Mouse (Mus musculus) heart, postnatal 10 days (tissue): Measurements from ENCODE around the gene Camkk1. TPM values are rescaled to one million over a fixed set of nuclear protein-coding genes. Genes with fewer than 3 reads are reported as not detected.

Experiments used
- DNase-seq, 2 experiments: peaks; one replicate each; pipeline ENCODE4 v3.0.0; 2021
- intact Hi-C: fragments of 180-260 bp; cut with DNase I; formaldehyde crosslinking; loops from one replicate; pipeline ENCODE4 v1.15.1; 2025
- total RNA-seq, 2 experiments: library from RNA; stranded (reverse); gene quantifications; 2 replicates each; pipeline ENCODE4 v1.2.3; 2021

The Camkk1 gene
- total RNA-seq, 2 experiments from 2014 or later, result 1.1 to 2.0 TPM

DNA sequence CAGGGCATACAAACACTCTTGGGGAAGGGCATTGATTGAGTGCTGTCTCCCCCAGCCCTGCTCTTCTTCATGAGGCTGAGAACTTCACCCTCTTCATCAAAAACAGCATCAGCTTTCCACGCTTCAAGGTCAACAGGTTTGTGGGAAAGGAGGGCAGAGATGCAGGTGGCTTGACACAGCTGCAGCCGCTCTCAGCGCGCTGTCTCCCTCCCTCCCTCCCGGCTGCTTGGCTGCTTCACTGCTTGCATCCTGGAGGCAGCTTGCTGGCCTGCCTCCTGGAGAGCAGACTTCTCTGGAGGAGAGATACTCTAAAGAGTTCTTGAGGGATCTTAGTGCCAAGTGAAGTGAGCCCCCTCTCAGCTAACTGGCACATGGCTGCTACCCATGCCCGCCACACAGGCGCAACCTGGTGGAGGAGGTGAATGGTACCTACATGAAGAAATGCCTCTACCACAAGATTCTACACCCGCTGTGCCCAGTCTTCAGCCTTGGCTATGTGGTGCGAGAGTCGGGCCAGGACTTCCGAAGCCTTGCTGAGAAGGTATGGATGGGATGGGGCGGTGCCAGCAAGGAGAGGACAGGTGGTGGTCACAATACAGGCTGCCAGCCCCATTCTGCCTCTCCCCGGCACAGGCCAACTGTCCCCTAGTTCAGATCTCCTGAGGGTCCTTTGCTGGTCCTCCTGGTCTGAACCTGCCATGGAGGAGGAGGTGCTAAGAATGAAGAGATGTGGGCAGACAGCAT is 9.1 kb upstream of the Camkk1 start:
- intact Hi-C loops, result loop anchor here (2.0 to 5.0 kb wide), 2 partner anchors 98 to 1361 kb away; no protein-coding TSS in a partner anchor
- no peak for DNase-seq

DNA sequence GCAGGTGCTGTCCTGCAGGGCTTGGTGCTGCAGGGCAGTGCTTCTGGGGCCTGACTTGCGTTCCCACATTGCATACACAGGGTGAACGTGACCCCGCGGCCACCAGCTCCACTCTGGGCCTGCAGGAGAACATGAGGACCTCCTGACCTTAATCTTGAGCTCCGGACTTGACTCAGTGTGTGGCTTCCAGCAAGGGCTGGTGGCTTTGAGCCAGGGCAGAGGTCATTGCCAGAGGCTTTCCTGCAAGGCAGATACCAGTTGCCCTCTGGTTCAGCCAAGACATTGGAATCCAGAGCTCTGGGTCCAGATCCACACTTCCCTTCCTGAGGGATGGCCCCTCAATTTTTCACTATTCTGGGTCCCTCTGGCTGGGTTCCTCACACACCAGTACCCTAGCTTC is 4.8 kb upstream of the Camkk1 start:
- intact Hi-C loops, result no loop called here
- no peak for DNase-seq

DNA sequence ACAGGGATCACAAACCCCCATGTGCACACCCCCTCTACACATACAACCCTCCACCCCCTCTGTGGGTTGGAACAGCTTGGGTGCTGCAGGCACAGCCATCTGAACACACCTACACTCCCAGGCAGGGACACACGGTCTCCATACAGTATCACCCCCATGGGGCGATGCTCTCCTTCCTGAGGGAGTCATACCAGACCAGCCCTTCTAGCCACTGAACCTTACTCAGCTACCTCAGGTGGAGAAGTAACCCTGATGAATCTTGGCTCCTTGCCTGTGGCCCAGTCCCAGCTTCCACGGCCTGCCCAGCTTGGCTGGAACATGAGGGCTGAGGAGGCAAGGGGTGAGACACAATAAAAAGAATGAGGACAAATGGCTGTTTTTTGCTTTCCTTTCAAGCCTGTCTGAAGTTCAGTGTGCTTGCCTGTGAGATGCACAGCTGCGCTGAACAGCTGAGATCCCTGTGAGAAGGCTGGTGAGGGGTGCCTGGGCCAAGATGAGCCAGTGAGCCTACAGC is 3.9 kb upstream of the Camkk1 start:
- intact Hi-C loops, result no loop called here
- peak in 1 of 2 experiments; percentile 34 for DNase-seq

DNA sequence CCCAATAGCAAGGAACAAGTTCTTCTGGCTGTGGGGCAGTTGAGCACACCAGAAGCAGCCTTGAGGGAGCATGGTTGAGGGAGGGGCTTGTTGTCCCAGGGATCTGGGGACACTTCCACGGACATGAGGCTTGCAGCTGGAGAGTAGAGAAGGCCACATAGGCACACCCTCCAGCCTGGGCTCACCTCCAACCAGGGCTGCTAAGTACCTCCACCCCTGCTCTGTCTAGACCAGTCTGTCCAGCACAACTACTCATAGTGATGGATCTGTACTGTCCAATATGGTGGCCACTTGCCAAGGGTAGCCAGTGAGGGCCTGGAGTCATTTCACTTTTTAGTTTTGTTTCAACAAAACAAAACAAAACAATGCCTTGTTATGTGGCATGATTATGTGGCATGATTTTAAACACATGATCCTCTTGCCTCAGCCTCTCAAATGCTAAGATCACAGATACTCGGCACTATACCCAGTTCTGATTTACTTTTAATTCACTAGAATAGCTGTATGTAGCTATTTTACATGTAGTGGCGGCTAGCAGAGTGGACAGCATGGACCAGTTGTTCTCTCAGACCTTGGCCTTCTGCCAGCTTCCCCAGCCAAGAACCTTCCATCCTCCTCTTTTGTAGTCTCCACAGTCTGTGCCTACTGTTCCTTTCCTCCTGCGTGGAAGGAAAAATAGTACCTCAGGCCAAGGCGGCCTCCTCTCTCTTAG is 3.3 kb upstream of the Camkk1 start:
- intact Hi-C loops, result no loop called here
- peak; percentile 67 to 69 for DNase-seq

- intact Hi-C loops, result no loop called here
Measured at GRCm38 (mm10) chr11:73016103-73016420, 2.7 kb upstream of the Camkk1 start.

GRCm38 (mm10) chr11:73019147-73019795 is 463 bp downstream of the Camkk1 start:
- peak in 1 of 2 experiments; percentile 45 for DNase-seq
- intact Hi-C loops, result no loop called here

More at GRCm38 (mm10) chr11:73016103-73016420, 2.7 kb upstream of the Camkk1 start:
- DNase-seq, result no peak

DNA sequence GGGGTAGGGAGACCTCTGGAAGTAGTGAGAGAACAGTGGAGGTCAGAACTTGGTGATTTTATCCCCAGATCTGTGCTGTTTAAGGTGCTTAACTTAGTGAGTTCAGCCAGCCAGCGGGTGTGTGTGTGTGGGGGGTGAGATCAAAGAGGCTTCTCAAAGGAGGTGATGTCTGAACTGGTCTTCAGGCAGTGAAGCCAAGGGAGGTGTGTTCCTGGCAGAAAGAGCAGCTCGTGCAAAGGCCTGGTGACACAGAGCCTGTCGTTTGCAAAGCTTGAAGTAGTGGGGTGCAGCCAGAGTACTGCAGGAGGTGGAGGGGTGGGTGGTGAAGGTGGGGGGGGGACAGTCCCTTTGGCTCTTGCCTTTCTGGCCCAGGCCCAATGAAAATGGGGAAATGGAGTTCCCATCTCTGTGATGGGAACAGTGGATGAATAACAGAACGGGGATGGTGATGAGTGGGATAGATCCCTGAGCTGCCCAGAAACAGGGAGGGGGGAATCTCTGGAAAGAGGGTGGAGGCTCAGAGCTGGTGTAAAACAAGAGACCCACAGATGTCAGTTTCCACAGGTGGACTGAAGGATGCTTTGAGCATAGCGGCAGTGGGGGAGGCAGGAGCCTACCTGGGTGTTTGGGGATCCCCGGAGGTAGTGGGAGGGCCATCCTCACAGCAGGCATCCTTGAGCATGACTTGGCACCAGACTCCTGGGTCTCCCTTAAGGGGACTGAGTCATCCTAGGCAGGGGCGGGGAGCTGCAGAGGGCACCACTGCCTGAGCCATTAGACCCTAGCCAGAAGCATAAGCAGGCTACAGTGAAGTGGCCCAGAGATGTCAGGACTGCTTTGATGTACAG is 2.4 kb downstream of the Camkk1 start:
- DNase-seq, result no peak
- intact Hi-C loops, result no loop called here

- intact Hi-C loops, result no loop called here
Measured at GRCm38 (mm10) chr11:73023099-73023498, 4.3 kb downstream of the Camkk1 start.

GRCm38 (mm10) chr11:73023827-73024226 is 5.0 kb downstream of the Camkk1 start:
- intact Hi-C loops, result no loop called here

More at GRCm38 (mm10) chr11:73023099-73023498, 4.3 kb downstream of the Camkk1 start:
- DNase-seq, result peak; percentile 75 to 79

GRCm38 (mm10) chr11:73024236-73024904 is 5.6 kb downstream of the Camkk1 start:
- intact Hi-C loops, result no loop called here
- peak; percentile 40 to 59 for DNase-seq

More at GRCm38 (mm10) chr11:73023827-73024226, 5.0 kb downstream of the Camkk1 start:
- DNase-seq, result no peak

DNA sequence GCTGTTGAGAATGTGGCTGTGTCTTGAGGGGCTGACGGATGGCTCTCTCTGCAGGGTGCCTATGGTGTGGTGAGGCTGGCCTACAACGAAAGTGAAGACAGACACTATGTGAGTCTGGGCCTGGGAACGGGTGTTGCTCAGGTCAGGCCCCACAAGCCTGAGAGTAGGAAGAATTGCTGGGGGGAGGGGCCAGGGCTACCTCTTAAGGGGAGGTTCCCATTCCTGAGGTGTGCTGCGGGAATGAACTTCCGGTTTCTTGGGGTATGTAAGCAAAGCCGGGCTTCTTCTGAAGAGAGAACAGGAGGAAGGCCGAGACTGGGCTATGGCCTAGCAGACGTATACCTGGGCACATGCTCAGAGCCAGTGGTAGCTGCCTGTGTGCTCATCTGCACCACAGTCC is 8.2 kb downstream of the Camkk1 start:
- no peak for DNase-seq
- intact Hi-C loops, result no loop called here

DNA sequence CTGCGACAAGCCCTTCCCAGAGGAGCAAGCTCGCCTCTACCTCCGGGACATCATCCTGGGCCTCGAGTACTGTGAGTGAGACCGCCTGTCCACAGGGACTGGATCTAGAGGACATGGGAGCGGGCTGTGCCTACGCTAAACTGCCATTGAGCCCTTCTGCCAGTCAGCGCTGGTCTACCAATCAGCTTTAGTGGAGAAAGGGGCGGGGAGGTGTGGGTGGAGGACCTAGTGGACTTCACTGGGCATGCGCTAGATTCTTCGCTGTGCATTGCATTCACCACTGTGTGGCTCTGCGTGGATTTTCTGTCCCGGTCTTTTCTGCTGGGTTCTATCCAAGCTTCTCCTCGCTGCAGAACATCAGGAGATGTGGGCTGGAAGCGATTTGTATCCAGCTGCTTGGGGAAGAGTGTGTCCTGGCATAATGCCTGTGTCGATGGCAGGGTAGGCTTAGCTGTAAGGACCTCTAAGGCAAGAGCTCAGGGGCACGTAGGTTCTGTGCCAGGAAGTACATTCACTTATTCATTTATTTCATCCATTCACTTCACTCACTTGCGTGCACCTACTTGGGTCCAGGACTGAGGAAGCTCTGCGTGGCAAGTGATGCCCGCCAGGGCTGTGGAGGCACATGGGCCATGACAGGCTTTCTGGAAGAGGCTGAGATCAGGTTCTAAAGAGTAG is 12.2 kb downstream of the Camkk1 start:
- peak; percentile 91 to 93 for DNase-seq
- intact Hi-C loops, result no loop called here

DNA sequence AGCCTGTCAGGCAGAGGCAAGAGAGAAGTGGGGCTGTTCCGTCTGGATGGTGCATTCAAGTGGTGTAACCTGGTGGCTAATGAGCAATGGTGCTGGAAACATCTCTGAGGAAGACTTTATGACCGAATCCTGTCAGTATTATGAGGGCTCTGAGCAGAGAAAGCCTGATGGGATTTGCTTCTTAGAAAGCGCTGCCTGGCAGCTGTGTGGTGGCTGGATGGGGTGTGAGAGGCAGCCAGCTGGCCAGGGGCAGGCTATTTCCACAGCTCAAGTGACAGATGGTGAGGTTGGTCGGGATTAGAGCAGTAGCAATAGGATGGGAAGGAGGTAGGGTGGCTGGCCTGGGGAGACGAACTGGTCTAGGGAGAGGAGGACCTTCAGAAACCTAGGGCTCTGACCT is 12.7 kb downstream of the Camkk1 start:
- no peak for DNase-seq
- intact Hi-C loops, result no loop called here

DNA sequence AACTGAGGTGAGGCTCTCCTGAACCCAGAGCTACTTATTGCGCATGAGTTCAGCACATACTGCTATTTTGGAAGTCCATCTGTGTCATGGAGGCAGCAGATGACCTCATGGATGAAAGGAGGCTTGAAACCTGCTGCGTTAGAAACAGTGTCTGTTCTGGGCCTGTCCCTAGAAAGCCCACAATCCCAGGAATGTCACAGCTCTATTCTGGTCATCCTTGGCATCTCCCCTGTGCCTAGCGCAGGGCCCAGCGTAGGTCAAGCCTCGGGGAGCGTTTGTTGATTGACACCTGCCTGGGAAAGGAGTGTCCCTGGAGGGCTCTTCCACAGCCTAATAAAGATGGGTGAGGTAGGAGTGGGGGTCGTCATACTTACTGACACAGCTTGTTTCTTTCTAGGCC is 17.3 kb downstream of the Camkk1 start:
- intact Hi-C loops, result no loop called here
- no peak for DNase-seq

- intact Hi-C loops, result no loop called here
Measured at GRCm38 (mm10) chr11:73036889-73037288, 18.1 kb downstream of the Camkk1 start.

GRCm38 (mm10) chr11:73037691-73038090 is 18.9 kb downstream of the Camkk1 start:
- DNase-seq, result no peak
- intact Hi-C loops, result loop anchor here (2.0 kb wide), 1 partner anchor 111 kb away; no protein-coding TSS in a partner anchor

More at GRCm38 (mm10) chr11:73036889-73037288, 18.1 kb downstream of the Camkk1 start:
- no peak for DNase-seq

DNA sequence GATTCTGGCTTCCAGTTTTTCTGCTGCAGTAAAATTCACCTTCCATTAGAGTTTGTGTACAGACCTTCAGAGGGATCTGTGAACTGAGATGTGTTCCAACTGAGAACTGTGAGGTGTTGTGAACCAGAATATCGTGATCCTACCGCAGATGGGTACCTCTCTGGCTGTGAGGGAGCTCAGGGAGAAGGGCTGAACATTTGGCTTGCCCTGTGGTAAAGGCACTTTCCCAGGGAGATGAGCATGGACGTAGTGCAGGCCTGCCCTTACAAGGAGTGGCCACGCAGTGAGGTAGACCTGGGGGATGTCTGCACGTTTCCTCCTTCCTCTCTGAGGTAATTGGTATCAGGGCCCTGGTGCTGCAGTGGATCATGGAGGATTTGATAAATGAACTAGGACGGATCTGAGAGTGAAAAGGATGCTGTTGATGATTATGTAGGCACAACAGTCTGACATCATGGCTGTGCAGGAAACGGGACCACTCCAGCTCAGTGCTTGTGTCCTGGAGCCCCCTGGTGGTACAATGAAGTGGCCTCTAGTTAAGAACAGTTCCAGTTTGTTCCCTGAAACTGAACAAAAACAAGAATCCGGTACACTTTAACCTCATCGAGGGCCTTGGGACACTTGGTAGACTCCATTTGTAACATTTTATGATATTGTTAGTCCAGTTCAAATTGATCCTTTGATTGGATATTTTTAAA is 20.4 kb downstream of the Camkk1 start:
- intact Hi-C loops, result loop anchor here (1.0 to 2.0 kb wide), 2 partner anchors 32 to 112 kb away; no protein-coding TSS in a partner anchor
- DNase-seq, result peak; percentile 79 to 87

GRCm38 (mm10) chr11:73044229-73044755 is 25.5 kb downstream of the Camkk1 start:
- no peak for DNase-seq
- intact Hi-C loops, result no loop called here
